In the genomic region with DNA sequence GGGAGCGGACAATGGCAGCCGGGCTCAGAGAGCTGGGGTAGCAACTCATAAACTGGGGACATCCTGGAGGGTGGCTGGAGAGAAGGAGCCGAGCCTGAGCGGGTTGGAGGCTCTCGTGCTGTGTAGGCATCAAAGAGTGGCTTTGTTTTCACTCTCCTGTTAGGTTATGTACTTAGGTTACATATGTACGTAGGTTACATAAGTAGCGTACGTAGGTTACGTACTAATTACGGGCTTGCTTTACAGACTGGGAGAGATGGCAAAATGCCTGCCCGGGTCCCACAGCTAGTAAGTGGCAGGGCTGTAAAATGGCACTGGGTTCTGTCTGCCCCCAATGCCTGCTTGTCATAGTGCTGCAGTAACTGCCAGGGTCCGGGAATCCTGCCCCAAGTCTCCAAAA, we compare ENCODE assay signal across 11 mouse cellular contexts. TPM values are rescaled to one million over a fixed set of nuclear protein-coding genes. Genes with fewer than 3 reads are reported as not detected.
A peak's percentile ranks its signal among the peaks of the same experiment; 100 is the strongest.
DNase-seq lines count a peak whose midpoint lies in the region; ATAC-seq and TF ChIP-seq lines count a peak whose summit lies in the region.
"Had no signal": no experiment of that assay in that cellular context is flagged by ENCODE, and none has a peak within 500 bp of the region (broad histone marks: within the 10 kb centered on the region; RNA-seq: fewer than 3 reads in every experiment).

No protein-coding gene starts in this region.

- no peak overlapping the region for H3K9ac ChIP-seq in hindbrain, embryonic 13.5 days
- H3K9ac ChIP-seq in ES-Bruce4 (ENCODE audit: low read depth, poor library complexity, severe bottlenecking), result no peak overlapping the region
- peak overlapping the region; percentile 22; the same call in 1 of the 2 replicates for H3K9ac ChIP-seq in embryonic facial prominence, embryonic 11.5 days (replicated peaks; ENCODE audit: low read length)
- H3K9ac ChIP-seq in limb, embryonic 15.5 days, result no peak overlapping the region

- peak overlapping the region; percentile 31 for H3K27ac ChIP-seq in hindbrain, embryonic 10.5 days
- no peak overlapping the region for H3K27ac ChIP-seq in hindbrain, embryonic 13.5 days
- H3K27ac ChIP-seq in ES-Bruce4 (ENCODE audit: insufficient read depth, low read length), result peak overlapping the region; percentile 48; the same call in 1 of the 2 replicates
- no peak overlapping the region for H3K27ac ChIP-seq in embryonic facial prominence, embryonic 11.5 days (replicated peaks; ENCODE audit: low read depth, low read length)
- H3K27ac ChIP-seq in limb, embryonic 15.5 days, result peak overlapping the region; percentile 61

- no peak for TF ChIP-seq POLR2A in ES-Bruce4 (IDR thresholded peaks at IDR 0.05; ENCODE audit: insufficient read depth, low read length)

- no peak for TF ChIP-seq CTCF in ES-Bruce4 (IDR thresholded peaks at IDR 0.05; ENCODE audit: low read depth, low read length)

- peaks cover 46% of the 10 kb centered on the region for H3K27me3 ChIP-seq in hindbrain, embryonic 10.5 days (ENCODE audit: insufficient read depth, poor library complexity, severe bottlenecking)
- H3K27me3 ChIP-seq in hindbrain, embryonic 13.5 days, result peaks cover 68% of the 10 kb centered on the region
- H3K27me3 ChIP-seq in ES-Bruce4 (ENCODE audit: control insufficient read depth, insufficient read depth, low read length, poor library complexity, severe bottlenecking), result no peaks in the 10 kb centered on the region
- no peaks in the 10 kb centered on the region for H3K27me3 ChIP-seq in embryonic facial prominence, embryonic 11.5 days (ENCODE audit: control insufficient read depth, insufficient read depth, low read length)
- 0 out of 2 replicates have a peak, but pooled peaks cover 10% of the 10 kb centered on the region for H3K27me3 ChIP-seq in limb, embryonic 15.5 days

- DNase-seq in hindbrain, embryonic 10.5 days (ENCODE audit: low spot score), result peak; percentile 31
- DNase-seq in embryonic facial prominence, embryonic 11.5 days (ENCODE audit: low spot score), result peak; percentile 38
- DNase-seq in yolk sac, embryonic 10.5 days (ENCODE audit: low spot score), result no peak
- DNase-seq in spleen, postnatal 10 days (ENCODE audit: low spot score in 2 of 2), result no peak
- DNase-seq in gastrocnemius, postnatal 4 days (ENCODE audit: low spot score in 2 of 2), result no peak

- H3K4me3 ChIP-seq in hindbrain, embryonic 10.5 days, result no peak overlapping the region
- H3K4me3 ChIP-seq in hindbrain, embryonic 13.5 days, result no peak overlapping the region
- H3K4me3 ChIP-seq in ES-Bruce4 (ENCODE audit: low read depth, low read length), result no peak overlapping the region
- H3K4me3 ChIP-seq in embryonic facial prominence, embryonic 11.5 days (ENCODE audit: low read depth, low read length), result no peak overlapping the region
- peak overlapping the region; percentile 23 for H3K4me3 ChIP-seq in limb, embryonic 15.5 days

- WGBS in hindbrain, embryonic 10.5 days, result 59% methylated on average over 12 of the region's 12 CpGs
- WGBS in hindbrain, embryonic 13.5 days, result 56% methylated on average over 12 of the region's 12 CpGs
- 46% methylated on average over 12 of the region's 12 CpGs for whole genome bisulfite sequencing in embryonic facial prominence, embryonic 11.5 days
- 41% methylated on average over 12 of the region's 12 CpGs for WGBS in limb, embryonic 15.5 days

- no peaks in the 10 kb centered on the region for H3K36me3 ChIP-seq in hindbrain, embryonic 10.5 days
- no peaks in the 10 kb centered on the region for H3K36me3 ChIP-seq in hindbrain, embryonic 13.5 days
- H3K36me3 ChIP-seq in ES-Bruce4 (ENCODE audit: control insufficient read depth, insufficient read depth, low read length, poor library complexity, severe bottlenecking), result no peaks in the 10 kb centered on the region
- H3K36me3 ChIP-seq in embryonic facial prominence, embryonic 11.5 days (replicated peaks; ENCODE audit: control insufficient read depth, insufficient read depth, low read depth, low read length), result no peaks in the 10 kb centered on the region
- H3K36me3 ChIP-seq in limb, embryonic 15.5 days, result no peaks in the 10 kb centered on the region

- ATAC-seq in hindbrain, embryonic 13.5 days (ENCODE audit: low FRiP score), result no peak
- peak; percentile 66 for ATAC-seq in embryonic facial prominence, embryonic 11.5 days (replicated peaks; ENCODE audit: insufficient number of reproducible peaks, low FRiP score, low TSS enrichment, low read depth)
- ATAC-seq in limb, embryonic 15.5 days (ENCODE audit: insufficient number of reproducible peaks, low FRiP score, low TSS enrichment, low read depth), result peak; percentile 61; the same call in 1 of the 2 replicates

- H3K4me1 ChIP-seq in hindbrain, embryonic 10.5 days (replicated peaks), result peaks cover 32% of the 10 kb centered on the region
- no peaks in the 10 kb centered on the region for H3K4me1 ChIP-seq in hindbrain, embryonic 13.5 days (replicated peaks)
- H3K4me1 ChIP-seq in ES-Bruce4 (ENCODE audit: control insufficient read depth, insufficient read depth, low read length), result peaks cover 2% of the 10 kb centered on the region
- no peaks in the 10 kb centered on the region for H3K4me1 ChIP-seq in embryonic facial prominence, embryonic 11.5 days (ENCODE audit: control insufficient read depth, insufficient read depth, low read length)
- H3K4me1 ChIP-seq in limb, embryonic 15.5 days, result peaks cover 6% of the 10 kb centered on the region

- TF ChIP-seq EP300 in ES-Bruce4 (IDR thresholded peaks at IDR 0.05; ENCODE audit: insufficient read depth, low read depth, low read length), result no peak

- no peak overlapping the region for H3K4me2 ChIP-seq in hindbrain, embryonic 13.5 days
- H3K4me2 ChIP-seq in embryonic facial prominence, embryonic 11.5 days (ENCODE audit: low read depth, low read length), result no peak overlapping the region; the same call in 1 of the 2 replicates
- H3K4me2 ChIP-seq in limb, embryonic 15.5 days, result peak overlapping the region; percentile 46

- no peaks in the 10 kb centered on the region for H3K9me3 ChIP-seq in hindbrain, embryonic 10.5 days
- no peaks in the 10 kb centered on the region for H3K9me3 ChIP-seq in hindbrain, embryonic 13.5 days
- no peaks in the 10 kb centered on the region; the same call in 1 of the 2 replicates for H3K9me3 ChIP-seq in ES-Bruce4 (replicated peaks; ENCODE audit: control insufficient read depth, insufficient read depth, low read length, poor library complexity, severe bottlenecking)
- H3K9me3 ChIP-seq in embryonic facial prominence, embryonic 11.5 days (replicated peaks; ENCODE audit: control insufficient read depth, low read length), result no peaks in the 10 kb centered on the region
- no peaks in the 10 kb centered on the region for H3K9me3 ChIP-seq in limb, embryonic 15.5 days

RNA-seq across cellular contexts. Expression of a gene that starts 18.3 kb away (rescaled TPM):
- polyA plus RNA-seq in hindbrain, embryonic 10.5 days (2016; fragmentation: Nextera tagmentation; extraction: Ambion mirVana), result 1.2 and 1.4 TPM in 2 replicates
- polyA plus RNA-seq in hindbrain, embryonic 13.5 days (2015; fragmentation: Nextera tagmentation; extraction: Ambion mirVana), result 1.1 and 1.5 TPM in 2 replicates
- polyA plus RNA-seq in ES-Bruce4 (2011; ENCODE audit: insufficient read depth, insufficient read length, low read depth, missing spikeins), result 0.18 TPM in 1 of 2 replicates, not detected in the other
- polyA plus RNA-seq in embryonic facial prominence, embryonic 11.5 days (2014; fragmentation: Nextera tagmentation; extraction: Ambion mirVana), result 0.36 and 0.38 TPM in 2 replicates
- polyA plus RNA-seq in limb, embryonic 15.5 days (2015; fragmentation: Nextera tagmentation; extraction: Ambion mirVana), result 3.2 and 3.8 TPM in 2 replicates
- total RNA-seq in gastrocnemius, postnatal 4 days (2021), result 1 to 10 TPM; 1.4 to 1.5 TPM

RNA-seq across cellular contexts. Expression of a gene that starts 54.9 kb away (rescaled TPM):
- 28.4 and 33.7 TPM in 2 replicates for polyA plus RNA-seq in hindbrain, embryonic 10.5 days (2016; fragmentation: Nextera tagmentation; extraction: Ambion mirVana)
- polyA plus RNA-seq in hindbrain, embryonic 13.5 days (2015; fragmentation: Nextera tagmentation; extraction: Ambion mirVana), result 5.9 and 9.8 TPM in 2 replicates
- 0.36 TPM in 1 of 2 replicates, not detected in the other for polyA plus RNA-seq in ES-Bruce4 (2011; ENCODE audit: insufficient read depth, insufficient read length, low read depth, missing spikeins)
- polyA plus RNA-seq in embryonic facial prominence, embryonic 11.5 days (2014; fragmentation: Nextera tagmentation; extraction: Ambion mirVana), result 8.6 and 10.5 TPM in 2 replicates
- not detected in 2 replicates for polyA plus RNA-seq in limb, embryonic 15.5 days (2015; fragmentation: Nextera tagmentation; extraction: Ambion mirVana)
- not detected for total RNA-seq in gastrocnemius, postnatal 4 days (2021)
- total RNA-seq: heart, postnatal 4 days; left cerebral cortex, postnatal 10 days had no signal
- polyA plus RNA-seq: stomach, embryonic 16.5 days had no signal

Comparison
In these comparisons a context has a peak if more than half of its experiments do, and no peak if none do; other contexts are left out.
1. H3K27ac ChIP-seq: peak in hindbrain, embryonic 10.5 days (single experiment), ES-Bruce4 (single experiment) and limb, embryonic 15.5 days (single experiment); none in hindbrain, embryonic 13.5 days (single experiment) and embryonic facial prominence, embryonic 11.5 days (single experiment).
2. DNase-seq: peak in hindbrain, embryonic 10.5 days (single experiment) and embryonic facial prominence, embryonic 11.5 days (single experiment); none in yolk sac, embryonic 10.5 days (single experiment), spleen, postnatal 10 days (0 of 2) and gastrocnemius, postnatal 4 days (0 of 2).